Mouse (Mus musculus) midbrain, embryonic 15.5 days (tissue): ENCODE measurements around the gene Tpr. TPM values are rescaled to one million over a fixed set of nuclear protein-coding genes. Genes with fewer than 3 reads are reported as not detected.

Experiments used
- ATAC-seq: fragments of 200-750 bp; cut with Nextera tagmentation; replicated peaks from 2 replicates; pipeline ENCODE4 v1.8.0; 2017; ENCODE audit warnings: moderate TSS enrichment
- H3K27ac ChIP-seq: fragments of 300-500 bp; sonication (generic); 2 replicates; pipeline ENCODE4 v1.5.1; 2015; ENCODE audit warnings: mild to moderate bottlenecking, inconsistent platforms
- H3K27me3 ChIP-seq: fragments of 300-500 bp; sonication (generic); replicated peaks from 2 replicates; pipeline ENCODE4 v1.6.1; 2015; ENCODE audit warnings: inconsistent platforms
- H3K36me3 ChIP-seq: fragments of 300-500 bp; sonication (generic); replicated peaks from 2 replicates; pipeline ENCODE4 v1.6.1; 2015; ENCODE audit warnings: inconsistent platforms
- H3K4me1 ChIP-seq: fragments of 300-500 bp; sonication (generic); 2 replicates; pipeline ENCODE4 v1.6.1; 2015; ENCODE audit warnings: inconsistent platforms
- H3K4me2 ChIP-seq: fragments of 300-500 bp; sonication (generic); 2 replicates; pipeline ENCODE4 v1.6.1; 2015; ENCODE audit warnings: inconsistent platforms, mild to moderate bottlenecking, moderate library complexity
- H3K4me3 ChIP-seq: fragments of 300-500 bp; sonication (generic); 2 replicates; pipeline ENCODE4 v1.5.1; 2015; ENCODE audit warnings: mild to moderate bottlenecking, inconsistent platforms
- H3K9ac ChIP-seq: fragments of 300-500 bp; sonication (generic); 2 replicates; pipeline ENCODE4 v1.6.1; 2015; ENCODE audit warnings: mild to moderate bottlenecking, inconsistent platforms
- H3K9me3 ChIP-seq: fragments of 300-500 bp; sonication (generic); 2 replicates; pipeline ENCODE4 v1.6.1; 2016; ENCODE audit warnings: inconsistent platforms
- WGBS: fragments of 180-500 bp; shearing (Covaris S2); methylation state at CpG from one replicate; pipeline ENCODE4 v1.1.7; 2015; ENCODE audit warnings: mixed read lengths; 5-methylcytosine and 5-hydroxymethylcytosine counted together
- polyA plus RNA-seq: library from polyadenylated mRNA; unstranded; fragments of >200 nt; fragmentation: Nextera tagmentation; extraction: Ambion mirVana; gene quantifications from 2 replicates; pipeline ENCODE4 v1.2.1, GENCODE M21; 2015

Tpr gene
- 128 and 134 TPM in 2 replicates for polyA plus RNA-seq

- Histone ChIP-seq H3K4me2 (peak within 1 kb of the TSS; percentile 69), H3K9ac (peak within 1 kb of the TSS; percentile 75), H3K4me3 (peak within 1 kb of the TSS; percentile 90), H3K27ac (peak within 1 kb of the TSS; percentile 94), H3K36me3 (peaks cover 18% of the 10 kb centered on the region), H3K27me3 (no peaks in the 10 kb centered on the region), H3K9me3 (no peaks in the 10 kb centered on the region), H3K4me1 (peaks cover 15% of the 10 kb centered on the region)
- peak; percentile 99 for ATAC-seq
- under 1% methylated on average over 72 of the region's 76 CpGs for WGBS
These were observed at the start of gene Tpr, which contains the start of gene Odr4 for GRCm38 (mm10) chr1:150392638-150393487. TSS of gene Tpr (plus strand) at chr1:150392838. TSS of gene Odr4 (minus strand) at chr1:150393080.

GRCm38 (mm10) chr1:150360864-150361263 is 31.8 kb upstream of the Tpr start:
- no peaks in the 10 kb centered on the region for H3K27me3 ChIP-seq
- ATAC-seq, result no peak
- no peaks in the 10 kb centered on the region for H3K9me3 ChIP-seq
- no peak overlapping the region for H3K4me3 ChIP-seq
- H3K27ac ChIP-seq, result no peak overlapping the region
- H3K4me2 ChIP-seq, result no peak overlapping the region
- 96% methylated on average over 1 of the region's 1 CpGs for WGBS
- H3K9ac ChIP-seq, result no peak overlapping the region
- H3K36me3 ChIP-seq, result peaks cover 19% of the 10 kb centered on the region
- H3K4me1 ChIP-seq, result no peaks in the 10 kb centered on the region

GRCm38 (mm10) chr1:150372895-150373294 is 19.7 kb upstream of the Tpr start:
- 87% methylated on average over 3 of the region's 3 CpGs for WGBS
- Histone ChIP-seq H3K9me3 (no peaks in the 10 kb centered on the region), H3K4me3 (no peak overlapping the region), H3K36me3 (no peaks in the 10 kb centered on the region), H3K27ac (no peak overlapping the region), H3K4me1 (no peaks in the 10 kb centered on the region), H3K27me3 (no peaks in the 10 kb centered on the region), H3K9ac (no peak overlapping the region), H3K4me2 (no peak overlapping the region)
- no peak for ATAC-seq

GRCm38 (mm10) chr1:150374247-150374646 is 18.4 kb upstream of the Tpr start:
- no peak overlapping the region for H3K4me2 ChIP-seq
- H3K9me3 ChIP-seq, result no peaks in the 10 kb centered on the region
- H3K9ac ChIP-seq, result no peak overlapping the region
- no peak overlapping the region for H3K4me3 ChIP-seq
- no peaks in the 10 kb centered on the region for H3K4me1 ChIP-seq
- H3K27me3 ChIP-seq, result no peaks in the 10 kb centered on the region
- no peaks in the 10 kb centered on the region for H3K36me3 ChIP-seq
- no peak overlapping the region for H3K27ac ChIP-seq
- no peak for ATAC-seq
- 95% methylated on average over 2 of the region's 2 CpGs for WGBS

GRCm38 (mm10) chr1:150384138-150384537 is 8.5 kb upstream of the Tpr start:
- H3K36me3 ChIP-seq, result peaks cover 29% of the 10 kb centered on the region; the same call in 1 of the 2 replicates
- H3K27me3 ChIP-seq, result no peaks in the 10 kb centered on the region
- no peak for ATAC-seq
- H3K4me2 ChIP-seq, result no peak overlapping the region
- no peaks in the 10 kb centered on the region for H3K4me1 ChIP-seq
- no peak overlapping the region for H3K9ac ChIP-seq
- H3K27ac ChIP-seq, result no peak overlapping the region
- 94% methylated on average over 4 of the region's 4 CpGs for WGBS
- no peak overlapping the region for H3K4me3 ChIP-seq
- no peaks in the 10 kb centered on the region for H3K9me3 ChIP-seq

- no peaks in the 10 kb centered on the region for H3K27me3 ChIP-seq
- WGBS, result 95% methylated on average over 9 of the region's 9 CpGs
These were observed 5.1 kb upstream of the Tpr start for GRCm38 (mm10) chr1:150387572-150387971.

GRCm38 (mm10) chr1:150389390-150390129 is 3.1 kb upstream of the Tpr start:
- no peak overlapping the region for H3K27ac ChIP-seq
- ATAC-seq, result no peak
- no peak overlapping the region for H3K4me3 ChIP-seq
- H3K9ac ChIP-seq, result no peak overlapping the region
- peaks cover 25% of the 10 kb centered on the region; the same call in 1 of the 2 replicates for H3K36me3 ChIP-seq
- H3K27me3 ChIP-seq, result no peaks in the 10 kb centered on the region
- H3K9me3 ChIP-seq, result no peaks in the 10 kb centered on the region
- 92% methylated on average over 6 of the region's 6 CpGs for WGBS
- H3K4me1 ChIP-seq, result peaks cover 11% of the 10 kb centered on the region
- no peak overlapping the region for H3K4me2 ChIP-seq

More at GRCm38 (mm10) chr1:150387572-150387971, 5.1 kb upstream of the Tpr start:
- H3K9me3 ChIP-seq, result no peaks in the 10 kb centered on the region
- H3K4me3 ChIP-seq, result no peak overlapping the region
- H3K4me2 ChIP-seq, result no peak overlapping the region
- no peak overlapping the region for H3K9ac ChIP-seq
- H3K4me1 ChIP-seq, result peaks cover 5% of the 10 kb centered on the region
- H3K36me3 ChIP-seq, result peaks cover 29% of the 10 kb centered on the region; the same call in 1 of the 2 replicates
- ATAC-seq, result no peak
- no peak overlapping the region for H3K27ac ChIP-seq

GRCm38 (mm10) chr1:150391931-150392637 is 554 bp upstream of the Tpr start:
- 26% methylated on average over 11 of the region's 11 CpGs for WGBS
- Histone ChIP-seq H3K4me2 (peak overlapping the region; percentile 51), H3K36me3 (peaks cover 19% of the 10 kb centered on the region), H3K27ac (peak overlapping the region; percentile 94), H3K27me3 (no peaks in the 10 kb centered on the region), H3K4me3 (peak overlapping the region; percentile 90), H3K9ac (peak overlapping the region; percentile 65), H3K4me1 (peaks cover 15% of the 10 kb centered on the region), H3K9me3 (no peaks in the 10 kb centered on the region)
- ATAC-seq, result peak; percentile 51

- ATAC-seq, result peak; percentile 58
- Histone ChIP-seq H3K27me3 (no peaks in the 10 kb centered on the region), H3K27ac (peak overlapping the region; percentile 94), H3K4me2 (peak overlapping the region; percentile 69), H3K9me3 (no peaks in the 10 kb centered on the region), H3K9ac (peak overlapping the region; percentile 75), H3K4me1 (peaks cover 15% of the 10 kb centered on the region), H3K36me3 (peaks cover 15% of the 10 kb centered on the region), H3K4me3 (peak overlapping the region; percentile 90)
- 0% methylated on average over 27 of the region's 27 CpGs for WGBS
These were observed 832 bp downstream of the Tpr start for GRCm38 (mm10) chr1:150393488-150393852.

- H3K9me3 ChIP-seq, result no peaks in the 10 kb centered on the region
- peaks cover 15% of the 10 kb centered on the region for H3K4me1 ChIP-seq
- no peak overlapping the region for H3K4me3 ChIP-seq
- no peak overlapping the region for H3K4me2 ChIP-seq
- WGBS, result 95% methylated on average over 3 of the region's 3 CpGs
- peaks cover 12% of the 10 kb centered on the region for H3K36me3 ChIP-seq
- no peak overlapping the region for H3K9ac ChIP-seq
- no peaks in the 10 kb centered on the region for H3K27me3 ChIP-seq
- no peak overlapping the region for H3K27ac ChIP-seq
- ATAC-seq, result no peak
These were observed 3.4 kb downstream of the Tpr start for GRCm38 (mm10) chr1:150396001-150396400.

- no peaks in the 10 kb centered on the region for H3K27me3 ChIP-seq
- H3K36me3 ChIP-seq, result peaks cover 41% of the 10 kb centered on the region
- H3K4me1 ChIP-seq, result no peaks in the 10 kb centered on the region
- no peak overlapping the region for H3K4me3 ChIP-seq
- no peak for ATAC-seq
- no peak overlapping the region for H3K9ac ChIP-seq
- H3K4me2 ChIP-seq, result no peak overlapping the region
- WGBS, result 94% methylated on average over 3 of the region's 3 CpGs
- H3K9me3 ChIP-seq, result no peaks in the 10 kb centered on the region
- H3K27ac ChIP-seq, result no peak overlapping the region
These were observed 11.3 kb downstream of the Tpr start for GRCm38 (mm10) chr1:150403914-150404313.

- no peak overlapping the region for H3K9ac ChIP-seq
- ATAC-seq, result no peak
- H3K9me3 ChIP-seq, result no peaks in the 10 kb centered on the region
- H3K4me2 ChIP-seq, result no peak overlapping the region
- H3K27me3 ChIP-seq, result no peaks in the 10 kb centered on the region
- peaks cover 47% of the 10 kb centered on the region for H3K36me3 ChIP-seq
- WGBS, result 96% methylated on average over 3 of the region's 3 CpGs
- no peak overlapping the region for H3K4me3 ChIP-seq
- no peaks in the 10 kb centered on the region for H3K4me1 ChIP-seq
- no peak overlapping the region for H3K27ac ChIP-seq
These were observed 11.9 kb downstream of the Tpr start for GRCm38 (mm10) chr1:150404555-150404954.
